Mouse (Mus musculus): ENCODE data around the gene Top3a.

The Top3a gene

GRCm38 (mm10) chr11:60709481-60710465 lies 67.4 kb downstream of the Top3a start:
- peak; percentile 2 for DNase-seq

GRCm38 (mm10) chr11:60708631-60709030 lies 68.5 kb downstream of the Top3a start:
- no peak for DNase-seq

GRCm38 (mm10) chr11:60707672-60708071 lies 69.5 kb downstream of the Top3a start:
- no peak for DNase-seq

GRCm38 (mm10) chr11:60706696-60707480 lies 70.3 kb downstream of the Top3a start:
- no peak for DNase-seq

GRCm38 (mm10) chr11:60706076-60706475 lies 71.1 kb downstream of the Top3a start:
- no peak for DNase-seq

- no peak for DNase-seq
Observed at GRCm38 (mm10) chr11:60705255-60705654, 71.9 kb downstream of the Top3a start.

- no peak for DNase-seq
Observed at GRCm38 (mm10) chr11:60704023-60704880, 72.9 kb downstream of the Top3a start.

- DNase-seq = peak; percentile 44
Observed at GRCm38 (mm10) chr11:60703131-60703530, 74.0 kb downstream of the Top3a start.

- DNase-seq = no peak
Observed at GRCm38 (mm10) chr11:60701611-60702010, 75.6 kb downstream of the Top3a start.

- no peak for DNase-seq
Observed at GRCm38 (mm10) chr11:60700320-60701185, 76.6 kb downstream of the Top3a start.

GRCm38 (mm10) chr11:60699524-60700075 lies 77.6 kb downstream of the Top3a start, which contains the start of gene Llgl1:
Gene Llgl1, plus strand, starts transcription at chr11:60699723.
- DNase-seq = peak; percentile 89

- DNase-seq = no peak
Observed at GRCm38 (mm10) chr11:60698806-60699523, 78.2 kb downstream of the Top3a start.

- DNase-seq = no peak
Observed at GRCm38 (mm10) chr11:60697561-60697960, 79.6 kb downstream of the Top3a start.

- DNase-seq = no peak
Observed at GRCm38 (mm10) chr11:60696165-60696564, 81.0 kb downstream of the Top3a start.
